Mouse (Mus musculus): ENCODE results near the gene Naa40.

GRCm38 (mm10) chr19:7288288-7288687 lies 47.3 kb upstream of the Naa40 start:
- TF ChIP-seq POLR2A (IDR thresholded peaks at IDR 0.05; ENCODE audit: control insufficient read depth, extremely low read depth, insufficient read depth, low read length, poor library complexity): no peak
- TF ChIP-seq CTCF (IDR thresholded peaks at IDR 0.05; ENCODE audit: borderline replicate concordance, control insufficient read depth, extremely low read depth, insufficient read depth, low read length, poor library complexity): no peak
